Comparison of ENCODE assay signal across 24 mouse cellular contexts in the genomic region with DNA sequence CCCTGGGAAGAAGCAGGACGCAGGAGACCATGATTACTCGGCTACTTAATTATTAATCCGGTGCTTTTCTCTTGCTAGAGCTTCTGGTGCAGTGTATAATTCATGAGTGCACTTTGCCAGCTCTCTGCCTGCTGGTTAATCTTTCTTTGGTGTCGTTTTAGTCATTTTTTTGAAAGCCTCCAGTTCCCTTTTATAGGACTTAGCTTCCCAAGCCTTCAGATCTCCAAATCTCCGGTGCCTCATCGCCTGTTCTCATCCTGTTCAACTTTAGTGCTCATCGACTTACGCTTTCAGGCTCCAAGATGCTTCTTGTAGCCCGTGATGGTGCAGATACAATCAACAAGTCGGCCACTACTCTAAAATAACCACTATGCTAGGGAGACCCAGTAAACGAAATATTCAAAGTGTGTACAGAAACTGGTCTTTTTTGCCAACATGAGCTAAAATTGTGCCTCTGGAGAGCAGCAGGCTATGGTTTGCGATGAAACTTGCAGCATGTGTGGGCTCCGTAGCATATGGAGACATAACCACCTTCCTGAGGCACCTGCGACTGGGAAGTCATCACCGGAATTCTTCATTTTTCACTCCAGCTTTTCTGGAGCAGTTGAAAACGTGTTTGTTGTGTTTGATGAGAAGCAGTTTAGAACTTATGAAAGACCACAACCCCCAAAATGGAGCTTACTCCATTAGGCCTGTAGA.
DNase-seq lines count a peak whose midpoint lies in the region; ATAC-seq lines count a peak whose summit lies in the region.
"Had no signal": no experiment of that assay in that cellular context is flagged by ENCODE, and none has a peak within 500 bp of the region (broad histone marks: within the 10 kb centered on the region; RNA-seq: fewer than 3 reads in every experiment).

No protein-coding gene starts in this region.

- H3K27ac ChIP-seq in midbrain, embryonic 11.5 days (ENCODE audit: low read depth, low read length) = no peak overlapping the region
- H3K27ac ChIP-seq in midbrain, embryonic 10.5 days (replicated peaks) = no peak overlapping the region
- H3K27ac ChIP-seq: embryonic facial prominence, embryonic 15.5 days; forebrain, embryonic 10.5 days; heart, embryonic 10.5 days; hindbrain, embryonic 14.5 days had no signal

- H3K9me3 ChIP-seq in midbrain, embryonic 11.5 days (ENCODE audit: control insufficient read depth, low read length) = no peaks in the 10 kb centered on the region
- no peaks in the 10 kb centered on the region; the same call in 1 of the 2 replicates for H3K9me3 ChIP-seq in midbrain, embryonic 10.5 days (replicated peaks)
- H3K9me3 ChIP-seq: embryonic facial prominence, embryonic 15.5 days; forebrain, embryonic 10.5 days; heart, embryonic 10.5 days had no signal

- ATAC-seq in midbrain, embryonic 11.5 days (ENCODE audit: low FRiP score) = no peak
- ATAC-seq: activated CD4-positive, CD25-positive, alpha-beta regulatory T cell, adult 4 months; forebrain, embryonic 14.5 days; Patski had no signal

- no peak overlapping the region for H3K4me3 ChIP-seq in midbrain, embryonic 11.5 days (ENCODE audit: low read depth, low read length)
- no peak overlapping the region for H3K4me3 ChIP-seq in midbrain, embryonic 10.5 days
- H3K4me3 ChIP-seq: embryonic facial prominence, embryonic 15.5 days; erythroblast, embryonic 14.5 days; forebrain, embryonic 10.5 days; heart, embryonic 10.5 days had no signal

- H3K27me3 ChIP-seq in midbrain, embryonic 11.5 days (ENCODE audit: control insufficient read depth, insufficient read depth, low read length) = no peaks in the 10 kb centered on the region
- H3K27me3 ChIP-seq in midbrain, embryonic 10.5 days (ENCODE audit: low read depth, poor library complexity, severe bottlenecking) = no peaks in the 10 kb centered on the region
- H3K27me3 ChIP-seq: CH12.LX; embryonic facial prominence, embryonic 15.5 days had no signal

- no peak overlapping the region for H3K9ac ChIP-seq in midbrain, embryonic 11.5 days (ENCODE audit: low read length)
- H3K9ac ChIP-seq: embryonic facial prominence, embryonic 15.5 days; hindbrain, embryonic 14.5 days had no signal

- no peaks in the 10 kb centered on the region for H3K4me1 ChIP-seq in midbrain, embryonic 11.5 days (ENCODE audit: control insufficient read depth, insufficient read depth, low read length)
- no peaks in the 10 kb centered on the region for H3K4me1 ChIP-seq in midbrain, embryonic 10.5 days
- H3K4me1 ChIP-seq: embryonic facial prominence, embryonic 15.5 days; forebrain, embryonic 10.5 days; heart, embryonic 10.5 days had no signal

- H3K4me2 ChIP-seq in midbrain, embryonic 11.5 days = no peak overlapping the region
- H3K4me2 ChIP-seq: embryonic facial prominence, embryonic 15.5 days; hindbrain, embryonic 14.5 days had no signal

- DNase-seq in heart, adult 11 months = peak; percentile 46
- DNase-seq in heart, postnatal 4 days = no peak
- peak; percentile 60 for DNase-seq in midbrain, embryonic 11.5 days (ENCODE audit: low spot score, missing footprints)
- DNase-seq in midbrain, embryonic 10.5 days (ENCODE audit: low spot score) = no peak
- peak; percentile 35 for DNase-seq in right cerebral cortex, postnatal 25 days
- no peak for DNase-seq in right cerebral cortex, postnatal 4 days
- DNase-seq in telencephalon, adult 2 months (ENCODE audit: low read depth, low spot score) = peak; percentile 42
- DNase-seq in cerebellum, postnatal 25 days = no peak
- DNase-seq: adrenal gland, postnatal 14 days; cerebellum, adult 2 months; cerebellum, postnatal 10 days; embryo, embryonic 11 days; gastrocnemius, postnatal 36 days; heart, adult 18-20 months; heart, postnatal 10 days had no signal

- WGBS in midbrain, embryonic 11.5 days = 83% methylated on average over 16 of the region's 16 CpGs
- WGBS in midbrain, embryonic 10.5 days = 85% methylated on average over 16 of the region's 16 CpGs

- H3K36me3 ChIP-seq in midbrain, embryonic 11.5 days (ENCODE audit: control insufficient read depth, insufficient read depth, low read length) = no peaks in the 10 kb centered on the region
- H3K36me3 ChIP-seq in midbrain, embryonic 10.5 days = no peaks in the 10 kb centered on the region
- H3K36me3 ChIP-seq: embryonic facial prominence, embryonic 15.5 days; forebrain, embryonic 10.5 days; heart, embryonic 10.5 days had no signal

Comparison
In these comparisons a context has a peak if more than half of its experiments do, and no peak if none do; other contexts are left out.
1. DNase-seq: peak in heart, adult 11 months (single experiment), midbrain, embryonic 11.5 days (single experiment), right cerebral cortex, postnatal 25 days (single experiment) and telencephalon, adult 2 months (single experiment); none in heart, postnatal 4 days (single experiment), midbrain, embryonic 10.5 days (single experiment), right cerebral cortex, postnatal 4 days (single experiment) and cerebellum, postnatal 25 days (0 of 2).